Mouse (Mus musculus) small intestine, adult 2 months (tissue): Measurements from ENCODE around the gene Gfi1. TPM values are rescaled to one million over a fixed set of nuclear protein-coding genes. Genes with fewer than 3 reads are reported as not detected.

Experiments used
- H3K27ac ChIP-seq: fragments of 200-500 bp; 2 replicates; pipeline ENCODE4 v1.5.1; 2012; ENCODE audit warnings: low read depth, low read length, control low read depth, inconsistent platforms; ENCODE audit not compliant: insufficient read depth
- H3K27me3 ChIP-seq: fragments of 200-500 bp; 2 replicates; pipeline ENCODE4 v1.6.1; 2012; ENCODE audit warnings: mild to moderate bottlenecking, moderate library complexity, low read length, inconsistent platforms; ENCODE audit not compliant: control insufficient read depth, insufficient read depth
- H3K36me3 ChIP-seq: fragments of 200-500 bp; 2 replicates; pipeline ENCODE4 v1.6.1; 2012; ENCODE audit warnings: mild to moderate bottlenecking, low read length, control low read depth, inconsistent platforms; ENCODE audit not compliant: control insufficient read depth, insufficient read depth
- H3K4me1 ChIP-seq: fragments of 200-500 bp; 2 replicates; pipeline ENCODE4 v1.6.1; 2012; ENCODE audit warnings: low read length, inconsistent platforms, mixed read lengths; ENCODE audit not compliant: control insufficient read depth, insufficient read depth, insufficient read length
- H3K4me3 ChIP-seq: fragments of 200-500 bp; 2 replicates; pipeline ENCODE4 v1.5.1; 2012; ENCODE audit warnings: low read depth, mild to moderate bottlenecking, control low read depth, inconsistent platforms, low read length, moderate library complexity
- CTCF ChIP-seq: fragments of 200-500 bp; IDR thresholded peaks from 2 replicates; pipeline ENCODE4 v1.5.1; 2012; ENCODE audit warnings: low read depth, mild to moderate bottlenecking, control low read depth, inconsistent platforms, low read length, moderate library complexity, mixed read lengths; ENCODE audit not compliant: insufficient replicate concordance, insufficient read length; ENCODE audit errors: extremely low read depth
- POLR2A ChIP-seq: fragments of 200-500 bp; IDR thresholded peaks from 2 replicates; pipeline ENCODE4 v1.6.1; 2012; ENCODE audit warnings: low read depth, mild to moderate bottlenecking, control low read depth, inconsistent platforms, low read length, moderate library complexity
- WGBS: fragments of 180-500 bp; shearing (Covaris S2); methylation state at CpG from one replicate; pipeline ENCODE4 v1.1.7; 2018; 5-methylcytosine and 5-hydroxymethylcytosine counted together
- polyA plus RNA-seq: library from polyadenylated mRNA; depleted of rRNA; stranded (reverse); fragments of >200 nt; gene quantifications from 2 replicates; pipeline ENCODE4 v1.2.3, GENCODE M21; 2012; rRNA removed

Gene Gfi1
- polyA plus RNA-seq = 7.9 and 8.7 TPM in 2 replicates

GRCm38 (mm10) chr5:107725435-107726261, at the start of gene Gfi1:
Gfi1 (minus strand) TSS chr5:107726036.
- peak within 1 kb of the TSS; percentile 26 for H3K27ac ChIP-seq
- H3K4me1 ChIP-seq = peaks cover 24% of the 10 kb centered on the region
- H3K27me3 ChIP-seq = peaks cover 78% of the 10 kb centered on the region
- H3K36me3 ChIP-seq = no peaks in the 10 kb centered on the region
- TF ChIP-seq POLR2A (no peak; the same call in 1 of the 2 replicates), CTCF (no peak)
- WGBS = 2% methylated on average over 41 of the region's 41 CpGs
- peak within 1 kb of the TSS; percentile 61 for H3K4me3 ChIP-seq

- no peak overlapping the region for H3K4me3 ChIP-seq
- WGBS = 75% methylated on average over 5 of the region's 5 CpGs
- H3K27ac ChIP-seq = no peak overlapping the region
- H3K4me1 ChIP-seq = no peaks in the 10 kb centered on the region
- H3K27me3 ChIP-seq = no peaks in the 10 kb centered on the region
- H3K36me3 ChIP-seq = peaks cover 3% of the 10 kb centered on the region
- TF ChIP-seq CTCF (no peak), POLR2A (no peak)
Observed at GRCm38 (mm10) chr5:107772049-107772448, 46.2 kb upstream of the Gfi1 start.

GRCm38 (mm10) chr5:107768224-107768623, 42.4 kb upstream of the Gfi1 start:
- 94% methylated on average over 1 of the region's 1 CpGs for WGBS
- H3K4me3 ChIP-seq = no peak overlapping the region
- no peak overlapping the region for H3K27ac ChIP-seq
- TF ChIP-seq POLR2A = no peak
- no peak for TF ChIP-seq CTCF
- H3K4me1 ChIP-seq = no peaks in the 10 kb centered on the region
- peaks cover 3% of the 10 kb centered on the region for H3K36me3 ChIP-seq
- H3K27me3 ChIP-seq = no peaks in the 10 kb centered on the region

GRCm38 (mm10) chr5:107765946-107766345, 40.1 kb upstream of the Gfi1 start:
- no peaks in the 10 kb centered on the region for H3K4me1 ChIP-seq
- 95% methylated on average over 4 of the region's 4 CpGs for WGBS
- H3K27me3 ChIP-seq = no peaks in the 10 kb centered on the region
- H3K27ac ChIP-seq = no peak overlapping the region
- no peak overlapping the region for H3K4me3 ChIP-seq
- TF ChIP-seq CTCF (no peak), POLR2A (no peak)
- H3K36me3 ChIP-seq = peaks cover 2% of the 10 kb centered on the region; the same call in 1 of the 2 replicates

GRCm38 (mm10) chr5:107764486-107764885, 38.6 kb upstream of the Gfi1 start:
- 80% methylated on average over 1 of the region's 1 CpGs for WGBS
- peaks cover 2% of the 10 kb centered on the region; the same call in 1 of the 2 replicates for H3K4me1 ChIP-seq
- no peak overlapping the region for H3K4me3 ChIP-seq
- TF ChIP-seq CTCF (no peak), POLR2A (no peak)
- H3K36me3 ChIP-seq = peaks cover 2% of the 10 kb centered on the region; the same call in 1 of the 2 replicates
- H3K27ac ChIP-seq = no peak overlapping the region
- H3K27me3 ChIP-seq = no peaks in the 10 kb centered on the region

GRCm38 (mm10) chr5:107763674-107764073, 37.8 kb upstream of the Gfi1 start:
- Histone ChIP-seq H3K4me1 (peaks cover 2% of the 10 kb centered on the region; the same call in 1 of the 2 replicates), H3K27me3 (no peaks in the 10 kb centered on the region)

GRCm38 (mm10) chr5:107759121-107759520, 33.3 kb upstream of the Gfi1 start:
- TF ChIP-seq POLR2A = no peak
- TF ChIP-seq CTCF = no peak
- 74% methylated on average over 5 of the region's 5 CpGs for WGBS
- Histone ChIP-seq H3K4me1 (peaks cover 2% of the 10 kb centered on the region; the same call in 1 of the 2 replicates), H3K27ac (no peak overlapping the region), H3K36me3 (no peaks in the 10 kb centered on the region), H3K4me3 (no peak overlapping the region), H3K27me3 (no peaks in the 10 kb centered on the region)

More at GRCm38 (mm10) chr5:107763674-107764073, 37.8 kb upstream of the Gfi1 start:
- TF ChIP-seq POLR2A = no peak
- TF ChIP-seq CTCF = no peak
- H3K36me3 ChIP-seq = peaks cover 2% of the 10 kb centered on the region; the same call in 1 of the 2 replicates
- no peak overlapping the region for H3K27ac ChIP-seq
- H3K4me3 ChIP-seq = no peak overlapping the region
